Mouse (Mus musculus): ENCODE results near the gene Ccdc96.

The Ccdc96 gene

DNA sequence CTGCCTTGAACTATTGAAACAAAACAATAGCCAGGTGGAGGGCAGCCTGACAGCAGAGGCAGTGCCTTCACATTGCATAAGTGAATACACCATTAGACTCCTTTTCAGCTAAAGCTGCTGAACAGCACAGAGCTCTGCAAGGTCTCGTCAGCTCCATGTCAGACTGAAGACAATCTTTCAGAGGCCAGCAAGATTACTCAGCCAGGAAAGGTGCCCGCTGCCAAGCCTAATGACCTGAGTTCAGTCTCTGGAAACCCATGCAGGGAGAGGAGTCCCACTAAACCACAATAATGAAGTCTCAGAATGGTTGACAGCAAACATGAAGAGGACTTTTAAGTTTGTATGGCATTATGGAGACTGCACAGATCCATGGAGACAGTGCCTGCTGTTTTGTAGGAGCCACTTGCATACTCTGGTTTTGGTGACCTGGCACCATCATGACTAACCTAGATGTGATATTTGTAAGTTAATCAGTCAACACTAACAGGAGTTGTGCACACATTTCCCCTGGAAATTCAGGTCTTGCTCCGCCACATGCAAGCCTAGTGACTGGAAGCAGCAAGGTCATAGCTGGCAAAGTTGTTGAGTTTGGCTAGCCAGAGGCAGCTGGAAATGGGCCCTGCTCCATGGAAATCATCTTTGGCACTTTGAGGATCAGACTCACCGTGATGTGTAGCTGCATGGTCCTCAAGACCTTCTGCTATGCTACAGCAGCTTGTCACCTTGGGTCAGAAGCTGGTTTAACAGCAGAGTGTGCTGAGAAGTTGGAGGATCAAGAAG is 11.3 kb upstream of the Ccdc96 start:
- no peak for DNase-seq (ENCODE audit: low read depth, low spot score)

DNA sequence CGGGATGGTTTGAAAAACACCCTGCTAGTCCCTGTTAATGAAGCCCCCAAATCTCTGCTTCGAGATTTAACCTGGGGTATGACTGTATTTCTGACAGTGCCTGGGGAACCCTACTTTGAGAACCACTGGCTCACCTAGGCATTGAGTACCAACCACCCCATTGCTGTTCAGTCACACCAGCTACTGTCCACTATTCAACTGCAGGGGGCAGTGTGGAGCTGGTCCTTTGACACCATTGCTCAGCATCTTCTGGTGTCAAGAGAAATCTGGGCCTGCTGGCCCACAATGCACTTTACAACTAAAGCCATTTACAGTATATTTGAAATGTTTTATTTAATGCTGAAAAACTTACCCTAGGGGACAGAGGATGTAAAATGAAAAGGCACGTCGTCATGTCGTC is 10.1 kb upstream of the Ccdc96 start:
- no peak for DNase-seq (ENCODE audit: low read depth, low spot score)

DNA sequence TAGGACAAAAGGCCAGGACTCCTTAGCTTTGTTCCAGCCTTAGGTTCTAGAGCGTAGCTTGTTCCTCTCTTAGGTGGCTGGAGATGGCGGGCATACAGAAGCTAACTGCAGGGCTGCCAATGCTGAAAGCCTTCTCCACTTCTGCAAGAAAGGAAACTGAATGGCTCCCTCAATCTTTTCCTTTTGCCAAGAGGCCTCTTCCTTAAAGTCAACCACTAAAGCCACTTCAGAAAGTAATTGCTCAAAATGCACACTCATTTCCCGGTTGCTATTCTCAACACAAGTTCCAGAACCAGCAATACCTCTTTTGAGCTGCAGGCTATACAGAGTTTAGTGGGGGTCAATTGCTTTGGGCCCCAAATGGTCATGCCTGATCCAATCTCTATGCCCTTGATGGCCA is 6.9 kb upstream of the Ccdc96 start:
- no peak for DNase-seq (ENCODE audit: low read depth, low spot score)

DNA sequence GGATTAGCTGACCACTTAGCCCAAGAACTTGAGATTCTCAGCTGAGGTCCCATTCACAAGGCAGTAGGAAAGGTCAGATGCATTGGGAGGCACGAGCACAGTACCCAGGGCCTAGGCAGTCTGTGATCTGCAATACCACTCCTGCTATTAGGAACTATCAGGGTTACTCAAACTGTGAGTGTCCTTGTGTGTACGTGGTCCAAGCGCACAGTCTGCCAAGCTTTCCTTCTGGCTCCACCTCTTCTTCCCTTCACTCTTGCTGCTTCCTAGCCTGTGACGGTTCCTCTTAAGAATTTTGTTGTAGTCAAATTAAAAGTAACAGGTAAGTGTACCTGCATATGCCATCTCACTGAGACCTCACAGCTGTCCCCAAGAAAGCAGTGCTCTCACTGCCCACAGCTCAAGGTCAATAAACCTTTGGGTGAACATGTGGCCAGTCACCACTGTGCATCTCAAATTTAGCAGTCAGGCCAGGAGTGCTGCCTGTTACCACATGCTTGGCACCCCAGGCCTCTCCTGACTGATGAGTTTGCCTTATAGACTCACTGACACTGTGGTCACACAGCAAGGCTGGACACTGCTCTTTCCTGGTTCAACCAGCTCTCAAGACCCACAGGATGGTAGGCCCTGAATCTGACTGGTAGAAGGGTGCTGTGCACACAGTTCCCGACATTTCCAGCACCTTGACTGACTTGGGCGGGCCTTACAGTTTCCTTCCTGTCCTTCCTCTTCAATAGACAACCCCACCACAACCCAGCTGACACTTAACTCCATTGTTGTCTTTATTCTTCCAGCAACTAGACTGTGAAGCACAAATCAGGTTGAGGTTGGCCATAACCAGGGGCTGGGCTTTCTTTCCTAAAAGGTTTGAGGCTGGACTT is 5.6 kb upstream of the Ccdc96 start:
- no peak for DNase-seq (ENCODE audit: low read depth, low spot score)

DNA sequence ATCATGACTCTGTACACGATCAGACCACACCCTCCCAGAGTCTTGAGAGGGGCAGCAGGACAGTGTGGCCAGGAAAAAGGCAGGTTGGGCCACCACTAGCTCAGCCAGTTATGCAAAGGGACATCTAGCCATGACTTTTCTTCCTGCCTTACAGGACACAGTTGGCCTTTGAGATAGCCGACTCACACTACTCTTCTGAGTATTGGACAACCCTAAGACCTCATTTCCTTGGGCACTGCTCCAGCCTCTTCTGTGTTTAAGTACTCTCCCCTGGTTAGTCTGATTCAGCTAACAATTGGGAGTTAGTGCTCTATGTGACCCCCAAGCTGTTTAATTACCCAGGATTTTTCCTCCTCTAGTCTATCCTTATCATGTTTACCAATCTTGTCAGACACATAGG is 4.7 kb upstream of the Ccdc96 start:
- no peak for DNase-seq (ENCODE audit: low read depth, low spot score)

DNA sequence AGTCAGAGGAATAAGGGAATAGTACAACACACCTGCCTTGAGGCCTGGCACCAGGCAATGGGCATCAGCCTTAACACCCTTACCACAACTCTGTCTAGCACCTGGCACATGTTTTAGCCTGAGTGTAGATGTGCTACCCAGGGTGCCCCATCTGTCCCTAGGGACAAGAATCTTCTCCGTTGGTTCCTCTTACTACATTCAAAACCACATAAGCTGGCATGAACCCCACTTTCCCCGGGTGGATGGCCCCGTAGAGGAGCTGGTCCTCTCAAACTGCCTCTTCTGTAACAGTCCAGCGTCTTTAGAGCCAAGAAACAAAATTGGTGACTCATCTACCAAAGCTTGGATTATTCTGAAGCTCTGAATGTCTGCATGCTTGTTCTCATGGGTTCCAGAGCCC is 4.0 kb upstream of the Ccdc96 start:
- DNase-seq (ENCODE audit: low read depth, low spot score): no peak

DNA sequence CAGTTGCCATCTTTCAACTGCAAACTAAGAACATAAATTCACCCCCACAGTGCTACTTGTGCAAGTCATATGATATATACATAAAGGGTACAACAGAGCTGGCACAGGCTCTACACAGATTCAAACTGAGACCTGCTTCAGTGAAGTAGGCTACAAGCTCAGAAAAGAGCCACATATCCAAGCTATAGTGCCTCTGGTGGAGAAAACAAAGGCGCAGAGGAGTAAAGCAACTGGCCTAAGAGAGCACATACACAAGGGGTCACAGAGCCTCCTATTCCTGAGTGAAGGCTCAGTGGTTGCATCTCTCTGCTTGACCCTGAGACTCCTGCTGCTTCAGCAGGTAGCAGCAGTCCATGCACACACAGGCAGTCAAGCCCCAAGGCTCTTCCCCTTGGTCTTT is 3.3 kb upstream of the Ccdc96 start:
- no peak for DNase-seq (ENCODE audit: low read depth, low spot score)

DNA sequence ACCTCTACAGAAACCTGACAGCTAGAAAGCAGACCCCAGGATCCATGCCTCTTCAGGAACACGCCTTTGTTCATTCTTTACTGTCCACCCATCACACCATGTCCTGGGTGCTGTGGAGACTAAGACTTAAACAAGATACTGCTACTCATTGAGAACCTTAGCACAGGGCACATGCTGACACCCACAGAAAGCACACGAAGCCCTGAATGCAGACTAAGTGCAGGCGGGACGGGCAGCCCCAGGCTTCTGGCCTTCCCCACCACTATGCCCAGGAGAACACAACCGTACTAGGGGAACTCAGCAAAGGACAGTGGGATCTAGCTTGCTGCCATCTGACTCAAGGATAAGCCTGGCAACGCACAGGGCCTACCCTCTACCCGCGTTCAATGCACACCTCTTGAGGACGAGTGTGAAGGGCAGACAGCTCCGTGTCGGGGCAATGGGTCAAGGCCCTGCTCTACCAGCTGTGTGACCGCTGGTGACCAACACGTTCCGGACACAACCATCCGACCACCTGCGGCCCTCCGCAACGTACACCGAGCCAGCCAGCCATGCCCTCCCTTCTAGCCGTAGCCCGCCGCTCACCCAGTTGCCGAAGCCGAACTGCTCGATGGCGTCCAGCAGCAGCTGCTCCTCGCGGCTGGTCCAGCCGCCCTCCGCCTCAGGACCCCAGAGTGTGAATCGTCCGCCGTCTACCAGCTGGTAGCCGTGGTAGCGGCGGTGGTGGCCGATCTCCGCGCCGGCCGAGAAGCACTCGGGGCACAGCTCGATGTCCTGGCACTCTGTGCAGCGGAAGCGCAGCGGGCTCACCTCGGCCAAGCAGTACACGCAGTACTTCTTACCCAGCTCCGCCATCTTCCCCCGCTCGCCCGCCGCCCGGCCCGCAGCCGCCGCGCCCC is 936 bp upstream of the Ccdc96 start:
- DNase-seq (ENCODE audit: low read depth, low spot score): no peak

DNA sequence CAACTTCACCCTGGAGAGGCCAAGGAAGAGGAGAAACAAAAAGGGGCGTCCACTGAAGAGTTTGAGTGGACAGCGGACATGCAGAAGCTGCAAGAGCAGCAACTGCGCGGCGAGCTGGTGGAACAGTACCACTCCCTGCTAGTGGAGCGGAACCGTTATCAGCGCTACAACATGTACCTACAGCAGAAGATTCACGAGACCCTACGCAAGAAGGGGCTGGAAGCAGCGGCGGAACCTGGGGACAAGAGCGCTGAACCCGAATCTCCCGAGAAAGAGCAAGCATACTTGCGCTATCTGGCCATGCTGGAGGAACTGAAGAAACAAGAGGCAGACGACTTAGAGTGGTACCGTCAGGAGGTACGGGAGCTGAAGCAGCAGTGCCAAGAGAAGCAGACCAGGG is 918 bp downstream of the Ccdc96 start:
- DNase-seq (ENCODE audit: low read depth, low spot score): no peak

DNA sequence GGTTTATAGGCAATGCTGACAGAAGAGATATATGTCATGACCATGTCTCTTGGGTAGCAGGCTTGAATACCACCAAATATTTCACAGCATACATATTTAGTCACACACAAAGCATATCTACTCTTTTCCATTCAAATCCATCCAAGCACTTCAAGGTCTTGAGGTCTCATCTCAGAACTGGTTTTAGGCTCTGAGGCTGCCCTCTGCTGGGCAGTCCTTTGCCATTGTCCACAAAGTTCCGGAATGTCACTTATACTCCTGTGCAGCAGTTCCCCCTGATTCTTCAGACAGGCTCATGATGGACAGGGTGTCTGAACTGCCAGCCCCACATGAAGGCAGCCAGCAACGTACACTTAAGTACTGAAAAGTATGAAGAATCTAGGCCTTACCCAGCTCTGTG is 4.8 kb downstream of the Ccdc96 start:
- DNase-seq (ENCODE audit: low read depth, low spot score): no peak

DNA sequence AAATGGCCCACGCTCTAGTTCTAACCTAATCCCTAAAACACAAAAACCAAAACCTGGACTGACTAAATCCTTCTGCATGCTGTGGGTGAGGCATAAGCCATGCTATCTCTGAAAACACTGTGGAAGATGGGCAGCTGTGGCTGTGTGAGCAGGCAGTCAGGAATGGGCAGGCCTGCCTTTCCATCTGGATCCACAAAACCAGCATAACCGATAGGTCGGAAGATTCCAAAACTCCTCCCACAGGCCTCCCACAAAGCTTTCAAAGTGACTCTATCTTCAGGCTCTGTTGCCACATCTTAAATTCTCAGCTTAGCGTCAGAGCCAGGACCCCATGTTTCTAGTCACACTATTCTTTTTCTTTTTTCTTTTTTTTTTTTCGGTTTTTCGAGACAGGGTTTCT is 9.5 kb downstream of the Ccdc96 start:
- peak; percentile 63 for DNase-seq (ENCODE audit: low read depth, low spot score)

DNA sequence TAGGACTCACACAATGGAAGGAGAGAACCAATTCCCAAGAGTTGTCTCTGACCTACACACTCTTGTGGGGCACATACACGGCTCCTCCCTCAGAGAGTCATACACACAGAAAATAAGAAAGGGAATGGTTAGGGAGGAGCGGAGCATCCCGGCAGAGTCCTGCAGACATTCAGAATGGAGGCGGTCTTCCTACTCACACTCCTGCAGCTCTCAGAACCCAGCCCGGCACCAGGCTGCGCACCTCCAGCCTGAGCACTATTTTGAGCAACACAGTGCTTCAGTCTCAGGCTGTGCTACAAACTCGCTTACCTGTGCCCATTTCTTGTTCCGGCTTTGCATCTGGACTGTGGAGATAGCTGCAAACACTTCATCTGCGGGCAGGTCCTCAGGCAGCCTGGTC is 10.3 kb downstream of the Ccdc96 start:
- DNase-seq (ENCODE audit: low read depth, low spot score): no peak

DNA sequence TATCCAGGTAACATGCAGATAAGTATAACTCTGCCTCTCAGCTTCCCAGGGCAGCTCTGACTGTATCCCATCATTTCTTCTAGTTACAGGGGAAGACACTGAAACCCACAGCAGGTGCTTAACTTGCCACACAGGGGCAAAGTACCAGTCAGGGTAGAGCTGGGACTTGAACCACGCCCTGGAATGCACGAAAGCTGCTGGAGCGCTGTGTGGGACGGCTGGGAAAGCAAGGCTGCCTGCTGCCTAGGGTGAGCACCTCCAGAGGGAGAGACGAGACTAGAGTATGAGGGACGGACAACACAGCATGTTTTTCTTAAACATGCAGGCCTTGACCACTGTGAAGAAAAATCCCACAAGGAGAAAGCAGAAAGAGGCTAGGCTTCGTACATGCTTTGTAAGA is 20.8 kb downstream of the Ccdc96 start:
- DNase-seq (ENCODE audit: low read depth, low spot score): no peak

DNA sequence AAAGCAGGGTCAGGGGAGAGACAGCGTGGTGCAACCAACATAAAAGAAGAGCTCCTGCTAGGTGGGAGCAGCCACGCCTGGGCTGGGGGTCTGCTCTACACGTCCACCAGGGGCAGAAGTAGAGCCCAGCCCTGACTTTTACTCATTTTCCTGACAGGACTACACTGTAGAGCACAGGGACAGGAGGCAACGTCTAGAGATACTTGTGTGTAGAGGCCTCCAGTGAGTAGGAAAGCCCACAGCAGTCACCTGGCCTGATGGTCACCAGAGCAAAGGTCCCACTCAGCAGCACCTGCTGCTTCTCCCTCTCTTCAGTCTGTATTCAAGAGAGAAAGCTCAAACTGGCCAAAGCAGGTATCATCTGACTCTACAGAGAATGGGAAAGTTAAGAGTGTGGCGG is 21.3 kb downstream of the Ccdc96 start:
- DNase-seq (ENCODE audit: low read depth, low spot score): no peak

DNA sequence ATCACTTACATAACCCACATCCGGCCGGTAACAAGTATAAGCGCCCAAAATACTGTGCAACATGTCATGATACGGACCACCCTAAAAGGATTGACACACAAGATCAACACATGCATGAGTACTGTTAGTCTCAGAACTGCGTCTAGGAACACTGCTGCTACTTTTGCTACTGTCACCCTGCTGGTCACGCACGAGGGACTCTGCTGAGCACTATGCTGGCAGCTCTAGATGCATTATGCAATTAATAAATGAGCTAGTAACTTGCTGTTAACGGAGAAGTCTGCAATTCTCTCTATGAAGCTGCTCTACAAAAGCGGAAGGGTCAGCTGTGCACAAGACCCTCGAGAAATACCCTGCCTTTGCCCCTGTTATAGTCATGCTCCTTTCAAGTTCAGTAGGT is 24.0 kb downstream of the Ccdc96 start:
- DNase-seq (ENCODE audit: low read depth, low spot score): no peak

DNA sequence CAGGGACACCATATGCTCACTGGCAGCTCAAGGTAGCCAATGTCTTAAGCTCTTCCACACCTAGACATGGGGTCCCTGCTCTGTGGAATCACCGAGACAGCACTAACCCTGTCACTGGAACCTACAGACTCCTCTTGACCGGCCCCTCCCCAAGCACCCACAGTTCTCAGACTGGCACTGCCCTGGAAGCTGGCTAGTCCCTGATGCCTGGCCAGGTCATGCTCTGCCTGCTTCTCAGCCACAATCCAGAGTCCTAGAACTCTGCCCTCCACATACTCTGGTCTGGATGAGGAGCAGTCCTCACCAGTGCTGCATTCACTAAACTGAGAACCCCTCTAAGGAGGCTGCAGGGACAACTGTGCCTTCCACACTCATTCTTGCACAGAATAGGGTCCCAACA is 26.6 kb downstream of the Ccdc96 start:
- no peak for DNase-seq (ENCODE audit: low read depth, low spot score)

DNA sequence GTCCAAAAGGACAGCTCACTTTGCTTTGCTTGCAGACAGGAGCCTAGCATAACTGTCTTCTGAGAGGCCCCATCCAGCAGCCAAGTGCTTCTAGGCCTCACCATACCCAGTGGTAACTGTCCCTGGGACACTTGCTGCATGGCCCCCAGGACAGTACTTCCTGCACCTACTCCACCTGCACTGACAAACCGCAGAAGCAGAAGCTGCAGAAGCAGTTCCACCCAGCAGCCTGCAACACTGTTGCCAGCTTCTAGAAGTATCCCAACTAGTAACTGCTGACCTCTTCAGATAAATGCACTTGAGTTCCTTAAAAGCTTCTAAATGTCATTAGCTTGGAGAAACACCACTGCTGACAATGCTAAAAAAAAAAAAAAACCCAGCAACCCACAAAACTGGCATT is 30.7 kb downstream of the Ccdc96 start:
- no peak for DNase-seq (ENCODE audit: low read depth, low spot score)

DNA sequence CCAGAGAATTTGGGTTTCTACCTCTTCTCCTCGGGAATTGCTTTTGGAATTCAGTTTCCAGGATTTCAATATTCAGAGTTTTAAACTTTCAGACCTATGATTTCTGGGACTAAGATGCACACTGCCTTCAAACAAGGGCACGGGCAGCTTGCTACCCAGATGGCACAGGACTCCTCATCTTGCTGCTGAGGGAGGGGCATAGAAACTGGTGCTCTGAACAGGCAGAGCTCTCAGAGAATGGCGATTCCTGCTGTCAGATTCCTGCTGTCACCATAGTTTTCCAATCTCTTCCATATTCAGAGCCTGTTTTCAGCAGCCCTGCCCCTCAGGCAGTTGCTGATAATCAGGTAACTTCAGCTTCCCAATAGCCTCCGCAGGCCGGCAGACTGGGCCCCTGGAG is 31.2 kb downstream of the Ccdc96 start:
- DNase-seq (ENCODE audit: low read depth, low spot score): no peak

DNA sequence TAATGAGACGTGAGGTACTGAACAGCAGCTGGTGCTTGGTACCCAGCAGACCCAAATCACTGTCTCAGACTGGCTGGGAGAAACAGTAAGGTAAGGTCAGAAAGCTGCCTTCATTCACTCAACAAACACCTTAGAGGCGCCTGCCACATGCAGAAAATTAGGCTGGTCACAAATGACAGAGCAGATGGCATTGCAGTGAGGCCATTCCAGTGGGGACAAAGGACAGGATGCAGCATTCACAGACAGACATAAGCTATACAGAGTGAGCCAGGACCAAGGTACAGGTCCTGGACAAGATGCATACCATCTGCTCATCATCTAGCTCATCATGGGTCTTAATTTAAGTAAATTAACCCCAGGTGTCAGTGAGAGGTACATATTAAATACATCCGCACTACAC is 33.2 kb downstream of the Ccdc96 start:
- DNase-seq (ENCODE audit: low read depth, low spot score): no peak

DNA sequence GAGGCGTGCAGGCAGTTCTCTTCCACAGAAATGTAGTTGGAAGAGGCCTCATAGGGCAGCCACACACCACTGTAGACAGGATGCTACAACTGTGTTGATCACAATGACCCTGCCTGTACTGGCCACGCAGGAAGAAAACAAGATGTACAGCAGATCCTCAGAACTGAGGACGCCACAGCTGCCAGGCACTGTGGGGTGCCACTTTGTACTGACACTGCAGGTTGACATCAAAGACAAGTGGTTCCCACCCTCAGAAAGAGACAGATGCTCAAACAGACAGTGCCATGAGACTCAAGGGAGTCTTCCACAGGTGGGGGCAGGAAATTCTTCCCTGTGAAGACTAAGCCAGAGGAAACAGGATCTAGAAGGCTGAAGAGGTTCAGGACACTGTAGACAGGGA is 35.4 kb downstream of the Ccdc96 start:
- no peak for DNase-seq (ENCODE audit: low read depth, low spot score)

DNA sequence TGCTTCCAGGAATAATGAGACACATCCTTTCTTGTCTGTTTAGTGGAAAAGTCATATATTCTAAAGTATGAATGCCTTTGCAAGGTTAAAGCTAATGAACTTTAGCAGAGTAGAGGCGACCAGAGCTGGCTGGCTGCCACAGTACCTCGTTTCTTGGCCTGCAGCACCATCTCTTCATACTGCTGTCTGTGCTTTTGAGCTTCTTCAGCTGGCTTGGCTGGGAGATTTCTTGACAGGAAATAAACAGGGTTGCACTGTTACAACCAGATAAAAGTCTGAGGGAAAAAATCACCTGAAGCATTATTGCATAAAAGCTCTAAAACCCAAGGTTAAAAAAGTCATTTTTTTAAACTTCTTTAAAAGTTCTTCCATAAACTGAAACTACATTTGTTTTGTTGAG is 38.4 kb downstream of the Ccdc96 start:
- DNase-seq (ENCODE audit: low read depth, low spot score): no peak

DNA sequence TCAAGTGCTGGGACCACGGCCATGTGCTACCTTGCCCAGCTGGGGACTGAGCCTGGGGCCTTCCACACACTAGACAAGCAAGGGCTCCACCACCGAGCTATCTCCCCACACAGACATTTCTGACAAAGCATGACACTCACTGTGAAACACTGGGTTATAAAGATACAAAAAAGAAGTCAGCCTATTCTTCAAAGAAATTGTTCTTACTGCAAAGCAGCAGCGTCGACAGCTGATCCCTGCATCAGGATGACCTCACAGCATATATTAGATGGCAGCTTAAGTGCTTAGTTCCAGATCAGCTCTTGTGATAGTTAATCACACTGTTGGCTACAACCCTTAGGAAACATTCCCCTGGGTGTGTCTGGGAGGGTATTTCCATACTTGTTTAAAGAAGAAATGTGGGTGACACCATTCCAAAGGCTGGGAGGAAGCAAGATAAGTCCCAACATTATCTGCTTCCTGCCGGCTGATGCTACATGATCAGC is 38.9 kb downstream of the Ccdc96 start:
- no peak for DNase-seq (ENCODE audit: low read depth, low spot score)

Data from telencephalon, adult 2 months (tissue).